Mouse (Mus musculus) lung, postnatal 0 days (tissue): ENCODE measurements at regions not wholly inside any gene's neighbourhood (a gene's known extent, or its start where the extent isn't known, plus 50 kb on each side); places are given as distances from the start of the nearest gene placed in this dataset.

Source experiments
- CTCF ChIP-seq: IDR thresholded peaks from 2 replicates; pipeline ENCODE4 v1.5.1; 2016; ENCODE audit warnings: antibody characterized with exemption, mild to moderate bottlenecking
- EP300 ChIP-seq: IDR thresholded peaks from 2 replicates; pipeline ENCODE4 v1.6.1; 2016; ENCODE audit warnings: antibody characterized with exemption, mild to moderate bottlenecking, control low read depth

DNA sequence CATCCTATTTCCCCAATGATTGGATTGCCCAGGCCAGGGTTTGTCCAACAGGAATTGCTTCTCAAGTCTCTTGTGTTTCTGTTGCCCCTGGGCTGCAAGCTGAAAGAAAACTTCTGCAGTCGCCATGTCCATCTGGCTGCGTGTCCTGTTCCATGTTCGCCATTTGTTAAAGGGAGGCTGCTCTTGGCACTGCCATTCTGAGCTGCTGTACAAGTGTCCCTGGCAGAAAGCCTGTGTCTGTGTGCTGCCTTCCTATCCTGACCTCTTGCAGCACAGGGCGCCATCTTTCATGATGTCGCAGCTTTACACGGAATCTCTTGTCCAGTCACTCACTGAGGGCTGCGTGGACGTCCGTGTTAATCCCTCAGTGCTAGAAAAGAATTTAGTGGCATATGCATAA is 349.2 kb downstream of the Agtpbp1 start:
- no peak for TF ChIP-seq EP300
- no peak for TF ChIP-seq CTCF
